Mouse (Mus musculus) kidney, postnatal 4 days (tissue): ENCODE measurements around the gene Papss1.
A peak's percentile ranks its signal among the peaks of the same experiment; 100 is the strongest.
"Not testable (repeated sequence)": the region's sequence is repeated elsewhere in the genome, so short reads cannot be mapped to it uniquely, and the experiment has no call there.

Experiments used
- DNase-seq, 2 experiments: peaks; one replicate each; pipeline ENCODE4 v3.0.0; 2021; ENCODE audit warnings: mixed read lengths in 2 of 2

Papss1 gene

DNA sequence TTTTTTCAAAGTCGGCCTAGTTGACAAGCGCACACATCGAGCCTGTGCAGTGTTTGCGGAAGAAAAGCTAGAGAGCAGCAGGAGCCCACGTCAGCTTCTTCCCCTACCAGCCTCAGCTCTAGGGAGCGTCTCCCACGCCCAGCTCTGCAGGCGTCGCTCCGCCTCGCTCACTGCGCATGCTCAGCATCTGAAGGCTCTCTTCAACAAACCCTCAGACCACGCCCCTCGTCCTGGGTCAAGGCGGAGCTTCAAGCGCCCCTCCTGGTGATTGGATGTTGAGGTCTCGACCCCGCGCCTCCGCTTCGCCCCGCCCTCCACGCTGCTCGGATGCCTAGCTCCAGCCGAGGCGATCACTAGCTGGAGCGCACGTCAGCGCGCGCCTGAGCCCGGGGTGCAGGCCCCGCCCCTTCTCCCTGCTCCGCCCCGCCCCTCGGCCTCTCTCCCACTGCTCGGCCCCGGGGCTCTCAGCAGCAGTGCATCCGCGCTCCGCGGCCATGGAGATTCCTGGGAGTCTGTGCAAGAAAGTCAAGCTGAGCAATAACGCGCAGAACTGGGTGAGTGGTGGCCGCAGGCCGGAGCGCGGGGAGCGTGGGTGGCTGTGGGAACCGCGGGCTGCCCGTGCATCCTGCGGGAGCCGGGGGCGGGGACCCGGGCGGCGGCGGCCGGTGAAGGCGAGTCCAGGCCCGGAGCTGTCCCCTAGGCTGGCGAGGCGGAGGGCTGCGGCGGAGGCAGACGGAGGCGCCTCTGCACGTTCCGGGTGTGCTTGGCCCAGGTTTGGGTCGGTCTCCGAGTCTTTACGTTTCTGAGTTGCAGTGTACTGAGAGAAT, at the start of gene Papss1:
TSS of gene Papss1 (plus strand) at position 339 of the 827 bp plus-strand sequence.
- DNase-seq = peak; percentile 100

DNA sequence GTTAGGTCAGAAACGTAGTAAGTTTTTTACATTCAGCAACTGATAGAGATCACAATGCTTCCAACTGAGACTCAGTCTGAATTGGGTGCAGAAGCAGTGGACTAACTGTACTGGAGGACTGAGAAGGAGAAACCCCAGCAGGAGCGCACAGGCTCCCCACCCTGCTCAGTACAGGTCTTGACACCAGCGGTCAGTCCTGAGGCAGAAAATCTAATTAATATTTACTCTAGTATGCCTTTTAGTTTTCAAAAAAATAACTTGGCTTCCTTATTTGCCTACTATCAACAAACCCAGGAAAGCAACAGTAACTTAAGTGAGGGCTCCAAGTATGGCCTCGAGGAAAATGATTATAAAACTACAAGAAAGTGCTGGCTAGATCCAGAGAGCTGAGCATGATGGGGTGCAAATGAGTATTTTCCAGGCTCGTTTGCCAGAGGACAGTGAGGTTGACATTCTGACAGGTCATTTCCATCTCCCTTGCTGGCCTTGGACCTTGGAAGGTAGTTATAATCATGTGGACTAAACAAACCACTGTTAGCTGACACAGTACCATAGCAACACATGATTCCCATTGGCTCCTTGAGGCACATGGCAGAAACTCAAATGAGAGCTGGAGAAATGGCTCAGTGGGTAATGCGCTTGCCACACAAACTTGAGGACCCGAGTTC, 48.1 kb upstream of the Papss1 start:
- DNase-seq = no peak

DNA sequence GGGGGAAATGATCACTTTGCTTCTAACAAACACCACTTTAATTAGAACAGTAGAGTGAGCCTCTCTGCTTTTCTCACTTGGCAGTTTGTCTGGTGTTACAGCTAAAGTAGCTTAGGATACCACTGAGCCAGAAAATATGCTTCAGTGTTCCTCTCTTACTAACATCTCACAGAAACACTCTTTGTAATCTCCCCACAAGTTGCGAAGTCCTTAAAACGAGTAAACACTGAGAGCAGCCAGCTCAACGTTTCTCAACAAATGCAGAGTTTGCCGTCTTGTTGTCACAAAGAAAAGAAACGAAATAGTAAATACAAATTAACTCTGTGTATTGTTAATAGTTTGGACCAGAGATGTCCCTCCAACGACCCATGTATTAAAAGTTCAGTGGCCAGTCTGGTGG, 46.8 kb upstream of the Papss1 start:
- DNase-seq = no peak

DNA sequence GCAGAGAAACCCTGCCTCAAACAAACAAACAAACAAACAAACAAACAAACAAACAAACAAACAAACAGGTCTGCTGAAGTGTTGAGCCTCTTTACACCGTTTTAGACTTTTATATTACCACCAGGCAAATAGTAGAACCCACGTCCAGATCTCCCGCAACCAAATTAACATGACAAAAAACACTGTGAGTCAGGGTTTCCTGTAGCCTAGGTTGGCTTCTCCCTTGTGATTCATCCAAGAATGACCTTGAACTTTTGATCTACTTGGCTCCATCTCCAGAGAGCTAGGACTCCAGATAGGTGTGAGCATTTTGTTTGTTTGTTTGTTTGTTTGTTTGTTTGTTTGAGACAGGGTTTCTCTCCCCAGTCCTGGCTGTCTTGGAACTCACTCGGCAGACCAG, 43.4 kb upstream of the Papss1 start:
- DNase-seq = no peak

DNA sequence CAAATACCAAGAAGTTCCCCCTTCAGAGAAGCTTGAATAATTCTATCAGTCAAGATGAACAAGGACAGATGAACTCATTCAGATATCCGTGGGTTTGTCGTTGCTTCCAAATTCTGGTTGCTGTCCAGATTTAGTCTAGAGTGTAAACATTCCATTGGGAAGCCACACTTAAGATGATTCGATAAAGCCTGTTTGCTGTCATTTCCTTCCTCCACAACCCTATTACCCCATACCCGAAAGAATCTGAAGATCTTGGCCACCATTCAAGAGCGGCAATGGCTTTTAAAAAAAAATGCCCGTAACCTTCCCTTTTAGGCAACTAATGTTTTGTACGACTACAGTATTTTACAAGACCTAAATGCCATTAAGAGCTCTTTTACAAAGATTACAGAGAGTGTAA, 42.3 kb upstream of the Papss1 start:
- no peak for DNase-seq

DNA sequence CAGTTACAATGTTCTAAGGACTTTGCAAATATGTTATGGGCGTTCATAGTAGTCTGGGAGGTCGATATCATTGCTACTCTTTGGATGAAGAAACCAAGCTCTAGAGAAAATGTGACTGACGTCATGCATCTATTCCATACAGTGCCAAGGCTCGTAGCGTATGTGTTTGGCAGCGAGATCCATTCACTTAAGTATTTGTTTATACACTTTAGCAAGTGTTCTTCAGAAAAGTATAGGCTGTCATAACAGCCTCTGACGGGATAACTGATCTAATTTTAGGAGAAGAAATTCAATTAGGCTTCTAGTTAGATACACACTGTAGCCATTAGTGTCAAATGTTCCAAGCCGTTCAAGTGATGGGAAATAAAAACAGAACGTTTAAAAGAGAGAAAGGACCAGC, 40.8 kb upstream of the Papss1 start:
- no peak for DNase-seq

DNA sequence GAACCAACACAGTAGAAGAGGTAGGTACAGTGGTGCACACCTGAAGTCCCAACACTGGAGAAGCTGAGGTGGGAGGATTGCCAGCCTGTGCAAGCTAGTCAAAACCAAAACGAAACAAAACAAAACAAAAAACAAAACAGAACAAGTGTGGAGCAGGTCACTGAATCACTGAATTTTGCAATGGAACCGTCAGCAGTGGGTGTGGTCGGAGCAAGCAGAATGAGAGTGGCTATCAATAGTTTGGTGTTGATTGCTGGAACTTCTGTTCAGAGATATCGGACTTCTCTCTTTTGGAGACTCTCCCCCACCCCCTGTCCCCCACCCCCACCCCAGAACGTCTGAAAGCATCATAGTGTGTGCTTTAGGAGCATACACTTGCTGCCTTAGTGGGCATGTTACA, 40.4 kb upstream of the Papss1 start:
- no peak for DNase-seq

DNA sequence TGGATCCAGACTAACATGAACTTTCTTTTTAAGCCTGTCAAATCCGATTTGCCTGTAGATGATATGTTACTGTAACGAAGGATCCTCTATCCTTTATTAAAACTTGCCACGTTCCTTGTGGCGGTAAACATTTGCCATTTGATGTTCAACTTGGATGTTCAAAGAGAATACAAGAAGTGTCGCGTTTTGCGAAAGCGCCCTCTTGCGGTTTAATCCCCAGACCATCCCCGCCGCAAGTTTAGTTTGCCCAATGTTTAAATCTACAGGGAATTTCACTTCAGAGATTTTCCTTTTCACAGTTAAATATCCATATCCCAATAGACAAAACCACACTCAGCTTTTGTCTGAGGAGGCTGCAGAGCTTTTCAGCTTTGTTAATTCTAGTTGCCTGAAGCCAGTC, 39.8 kb upstream of the Papss1 start:
- peak; percentile 78 to 79 for DNase-seq

DNA sequence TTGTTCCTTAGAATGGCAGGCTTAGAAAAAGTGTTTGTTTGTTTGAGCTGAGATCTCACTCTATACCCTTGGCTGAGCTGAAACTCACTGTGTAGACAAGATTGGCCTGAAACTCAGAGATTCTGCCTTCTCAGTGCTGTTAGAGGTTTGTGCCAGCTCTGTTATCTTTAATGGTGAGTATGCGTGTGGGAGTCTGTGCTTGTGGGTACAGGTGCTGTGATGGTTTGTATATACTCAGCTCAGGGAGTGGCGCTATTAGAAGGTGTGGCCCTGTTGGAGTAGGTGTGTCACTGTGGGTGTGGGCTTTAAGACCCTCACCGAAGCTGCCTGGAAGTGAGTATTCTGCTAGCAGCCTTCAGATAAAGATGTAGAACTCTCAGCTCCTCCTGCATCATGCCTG, 39.3 kb upstream of the Papss1 start:
- no peak for DNase-seq

DNA sequence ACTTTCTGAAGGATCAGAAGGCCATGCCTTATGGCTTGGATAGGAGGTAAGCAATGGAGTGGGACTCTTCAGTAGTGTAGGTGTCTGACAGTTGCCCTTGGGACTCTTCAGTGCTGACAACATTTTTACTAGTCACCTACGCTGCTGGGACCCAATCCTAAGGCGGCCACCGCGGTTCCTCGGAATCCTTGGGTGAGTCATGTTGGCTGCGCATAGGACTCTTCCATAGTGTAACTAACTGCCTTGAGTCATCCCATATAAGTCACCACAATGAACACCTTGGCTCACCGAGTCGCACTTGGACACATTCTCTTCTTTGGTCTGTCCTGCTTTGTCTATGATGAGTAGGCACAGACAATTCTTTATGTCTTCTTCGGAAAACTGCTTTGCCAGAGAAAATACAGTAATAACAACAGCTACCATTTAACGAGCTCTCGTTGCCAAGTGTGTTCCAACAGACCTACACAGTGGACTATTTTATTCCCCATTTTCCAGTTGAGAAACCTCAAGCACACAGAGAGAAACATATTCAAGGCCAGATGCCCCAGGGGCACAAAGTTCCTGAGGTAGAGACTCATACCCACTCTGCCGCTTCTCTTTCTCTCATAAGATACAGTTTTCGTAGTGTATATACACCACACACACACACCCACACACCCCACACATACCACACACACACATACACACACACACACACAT, 23.2 kb upstream of the Papss1 start:
- no peak for DNase-seq

DNA sequence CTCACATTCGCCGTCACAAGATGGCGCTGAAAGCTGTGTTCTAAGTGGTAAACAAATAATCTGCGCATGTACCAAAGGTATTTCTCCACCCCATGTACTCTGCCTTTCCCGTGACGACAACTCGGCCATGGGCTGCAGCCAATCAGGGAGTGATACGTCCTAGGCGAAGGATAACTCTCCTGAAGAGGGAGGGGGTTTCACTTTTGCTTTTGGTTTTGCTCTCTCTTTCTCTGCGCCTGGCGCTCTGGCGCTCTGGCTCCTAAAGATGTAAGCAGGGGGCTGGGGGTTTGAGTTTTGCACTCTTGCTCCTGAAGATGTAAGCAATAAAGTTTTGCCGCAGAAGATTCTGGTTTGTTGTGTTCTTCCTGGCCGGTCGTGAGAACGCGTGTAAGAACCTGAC, 17.0 kb upstream of the Papss1 start:
- DNase-seq = not testable (repeated sequence)

DNA sequence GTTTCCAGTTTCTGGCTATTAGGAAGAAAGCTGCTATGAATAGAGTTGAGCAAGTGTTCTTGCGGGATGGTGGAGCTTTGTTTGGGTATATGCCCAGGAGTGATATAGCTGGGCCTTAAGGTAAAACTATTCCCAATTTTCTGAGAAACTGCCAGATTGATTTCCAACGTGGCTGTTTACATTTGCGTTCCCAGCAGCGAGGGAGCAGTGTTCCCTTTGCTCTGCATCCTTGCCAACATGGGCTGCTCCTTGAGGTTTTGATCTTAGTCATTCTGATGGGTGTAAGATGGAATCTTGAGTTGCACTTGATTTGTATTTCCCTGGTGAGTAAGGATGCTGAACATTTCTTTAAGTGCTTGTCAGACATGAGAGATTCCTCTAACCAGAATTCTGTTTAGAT, 14.5 kb upstream of the Papss1 start:
- no peak for DNase-seq

DNA sequence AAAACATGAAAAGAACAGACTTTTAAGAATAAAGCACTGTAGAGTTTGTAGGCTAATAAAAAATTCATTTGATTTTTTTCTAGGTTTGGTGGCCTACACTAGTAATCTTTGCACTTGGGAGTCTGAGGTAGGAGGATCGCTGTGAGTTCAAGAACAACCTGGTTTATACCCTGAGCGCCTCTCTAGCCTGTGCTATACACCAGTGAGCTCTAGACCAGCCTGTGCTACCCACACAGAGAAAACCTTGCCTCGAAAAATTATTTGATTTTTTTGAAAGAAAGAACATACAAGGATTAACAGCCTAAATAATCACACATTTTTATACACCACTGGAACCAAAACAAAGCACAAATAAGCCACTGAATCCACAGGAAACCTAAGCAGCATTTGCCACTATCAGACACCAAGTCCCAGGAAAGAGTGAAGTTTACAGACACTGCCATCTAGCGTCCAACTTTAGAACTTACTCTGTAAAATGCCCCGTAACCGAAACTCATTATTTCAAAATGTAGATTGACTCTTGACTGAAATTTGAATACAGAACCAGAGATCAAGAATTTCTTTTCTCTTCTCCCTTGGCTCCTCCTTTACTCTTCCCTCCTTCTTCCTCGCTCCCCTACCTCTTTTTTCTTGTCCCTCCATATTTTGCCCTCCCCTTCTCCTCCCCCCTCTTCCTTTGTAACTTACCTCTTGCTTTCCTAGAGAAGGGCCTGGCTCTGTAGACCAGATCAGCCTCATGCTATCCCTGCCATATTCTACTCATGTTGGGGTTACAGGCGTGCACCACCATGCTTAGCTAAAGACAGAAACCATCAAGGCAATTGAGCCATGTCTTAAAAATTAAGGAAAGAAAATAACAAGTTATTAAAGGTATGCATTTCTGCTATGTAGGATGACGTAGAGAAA, 12.0 kb upstream of the Papss1 start:
- DNase-seq = peak in 1 of 2 experiments; percentile 22

DNA sequence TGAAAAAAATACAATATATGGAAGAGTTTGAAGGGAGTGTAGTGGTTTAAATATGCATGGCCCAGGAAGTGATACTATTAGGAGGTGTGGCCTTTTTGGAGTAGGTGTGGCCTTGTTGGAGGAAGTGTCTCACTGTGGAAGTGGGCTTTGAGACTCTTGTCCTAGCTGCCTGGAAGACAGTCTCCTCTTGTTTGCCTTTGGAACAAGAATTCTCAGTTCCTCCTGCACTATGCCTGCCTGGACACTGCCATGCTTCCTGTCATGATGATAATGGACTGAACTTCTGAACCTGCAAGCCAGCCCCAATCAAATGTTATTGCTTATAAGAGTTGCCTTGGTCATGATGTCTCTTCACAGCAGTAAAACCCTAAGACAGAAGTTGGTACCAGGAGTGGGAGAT, 8.8 kb upstream of the Papss1 start:
- no peak for DNase-seq

DNA sequence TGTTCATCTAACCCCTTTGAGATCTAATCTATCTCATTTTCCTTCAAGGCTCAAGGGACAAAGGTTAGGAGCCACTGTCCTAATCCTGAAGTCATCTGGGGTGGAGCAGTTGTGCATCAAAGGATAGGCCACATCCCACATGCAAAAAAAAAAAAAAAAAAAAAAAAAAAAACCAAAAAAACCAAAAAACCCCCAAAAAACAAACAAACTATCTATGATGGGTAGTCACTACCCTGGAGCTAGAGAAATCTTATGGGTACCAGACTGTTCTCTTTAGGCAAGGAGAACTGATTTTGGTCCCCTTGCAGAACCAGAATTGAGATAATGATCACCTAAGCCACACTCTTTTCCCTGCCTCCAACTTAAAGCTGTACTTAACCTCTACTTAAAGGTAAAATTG, 3.0 kb upstream of the Papss1 start:
- no peak for DNase-seq

DNA sequence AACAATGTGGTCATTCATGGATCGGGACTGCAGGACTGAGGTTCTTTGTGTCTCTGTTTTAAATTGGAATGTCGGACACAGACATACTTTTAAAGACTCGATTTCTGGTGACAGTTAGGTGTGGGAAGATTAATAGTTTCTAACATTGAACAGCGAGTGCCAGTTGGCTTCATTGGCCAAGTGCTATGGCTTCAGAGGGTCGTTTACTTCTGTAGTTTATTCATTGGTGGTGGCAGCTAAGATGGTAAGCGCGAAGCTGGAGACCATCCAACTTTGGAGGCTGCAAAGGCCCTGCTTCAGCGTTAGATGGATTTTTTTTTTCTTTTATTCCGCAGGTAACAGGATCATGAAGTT, 666 bp downstream of the Papss1 start:
- DNase-seq = peak; percentile 30 to 58

DNA sequence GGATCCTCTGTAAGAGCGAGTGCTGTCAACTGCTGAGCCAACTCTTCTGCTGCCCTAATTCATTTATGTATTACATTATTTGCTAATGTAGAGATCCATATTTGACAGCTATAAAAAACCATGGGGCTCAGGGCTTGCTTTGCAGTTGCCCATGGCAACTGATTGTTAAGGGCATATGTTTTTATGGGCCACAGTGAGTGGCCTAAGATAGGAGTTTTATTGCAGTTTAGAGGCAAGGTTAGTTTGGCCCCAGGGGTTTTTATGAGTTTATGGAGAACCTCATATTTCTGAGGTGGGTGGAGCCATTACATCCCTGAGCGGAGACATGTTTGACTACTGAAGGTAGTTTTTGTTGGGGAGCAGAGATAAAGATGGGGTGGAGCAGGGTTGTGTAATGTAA, 1.7 kb downstream of the Papss1 start:
- DNase-seq = no peak

DNA sequence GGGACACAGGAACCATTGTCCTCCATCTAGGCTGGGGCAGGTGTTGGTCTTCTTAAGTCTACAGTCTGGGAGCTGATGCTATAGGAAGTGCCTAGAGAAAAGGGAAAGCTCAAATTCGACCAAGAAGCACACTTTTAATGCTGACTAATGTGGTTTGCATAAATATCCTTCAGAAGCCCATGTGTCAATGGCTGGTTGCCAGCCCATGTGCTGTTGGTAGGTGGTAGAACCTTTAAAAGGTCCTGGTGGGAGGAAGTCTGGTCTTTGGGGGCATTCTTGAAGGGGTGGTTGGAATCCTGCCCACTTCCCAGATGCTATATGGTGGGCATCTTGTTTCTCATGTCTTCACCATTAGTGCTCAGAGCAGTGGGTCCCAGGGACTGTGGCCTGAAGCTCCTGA, 5.9 kb downstream of the Papss1 start:
- no peak for DNase-seq

DNA sequence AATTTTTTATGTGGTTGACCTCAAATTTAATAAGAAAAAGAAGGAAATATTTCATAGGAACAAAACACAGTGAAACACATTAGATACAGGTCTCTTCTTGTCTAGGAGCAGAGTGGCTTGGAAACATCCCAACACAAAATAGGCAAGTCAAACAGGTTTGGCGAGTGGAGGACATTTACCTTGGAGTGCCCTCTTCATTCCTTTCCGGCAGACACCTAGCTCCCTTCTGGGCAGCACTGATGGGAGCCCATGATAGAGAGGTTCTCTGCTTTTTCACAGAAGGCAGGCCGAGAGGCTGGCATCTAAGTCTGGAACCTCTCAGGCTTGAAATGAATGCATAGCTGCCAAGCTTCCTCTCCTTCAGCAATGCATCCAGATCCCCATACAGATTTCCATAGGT, 9.0 kb downstream of the Papss1 start:
- DNase-seq = no peak

DNA sequence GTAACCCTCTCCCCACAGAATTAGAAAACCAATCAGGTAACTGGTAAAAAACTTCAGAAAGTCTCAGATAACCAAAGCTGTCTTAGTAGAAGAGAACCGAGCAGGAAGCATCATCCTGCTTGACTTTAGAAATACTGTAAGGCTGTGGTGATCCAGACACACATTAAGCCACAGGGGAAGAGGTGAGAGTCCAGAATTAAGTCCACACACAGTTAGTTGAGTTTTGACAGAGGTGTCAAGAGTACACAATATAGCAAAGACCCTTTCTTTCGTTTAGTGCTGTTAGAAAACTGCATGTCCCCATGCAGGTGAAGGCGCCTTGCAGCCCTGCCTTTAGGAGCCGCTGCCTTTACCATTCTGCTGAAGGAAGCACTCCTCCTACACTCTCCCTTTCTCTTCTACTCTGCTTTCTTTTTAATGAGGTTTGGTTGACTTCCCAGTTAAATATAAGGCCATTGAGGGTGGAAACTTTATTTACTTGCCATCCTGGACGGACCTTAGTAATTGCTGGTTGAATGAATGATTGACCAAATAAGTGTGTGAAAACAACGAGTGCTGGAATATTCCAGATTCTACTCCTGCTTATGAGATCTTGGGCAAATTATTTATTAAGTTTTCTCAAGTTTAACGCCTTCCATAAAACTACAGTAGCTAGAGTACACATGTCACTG, 14.0 kb downstream of the Papss1 start:
- DNase-seq = no peak

DNA sequence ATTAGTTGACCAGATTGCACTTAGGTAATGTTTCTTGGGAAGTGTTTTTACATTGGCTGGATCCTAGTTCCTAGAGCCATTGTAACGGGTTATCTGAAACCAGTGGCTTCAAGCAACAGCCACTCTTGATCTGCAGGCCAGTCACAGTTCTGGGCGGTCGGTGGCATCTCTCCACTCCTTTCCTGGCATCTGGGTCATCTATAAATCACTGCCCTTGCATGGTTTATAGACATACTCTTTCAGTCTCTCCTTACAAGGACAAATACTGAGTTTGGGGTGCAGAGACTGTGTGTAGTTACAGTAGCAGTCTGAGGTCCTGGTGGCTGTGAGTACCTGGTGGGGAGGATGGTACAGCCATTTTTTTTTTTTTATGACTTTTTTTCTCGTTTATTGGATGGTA, 15.5 kb downstream of the Papss1 start:
- DNase-seq = no peak

DNA sequence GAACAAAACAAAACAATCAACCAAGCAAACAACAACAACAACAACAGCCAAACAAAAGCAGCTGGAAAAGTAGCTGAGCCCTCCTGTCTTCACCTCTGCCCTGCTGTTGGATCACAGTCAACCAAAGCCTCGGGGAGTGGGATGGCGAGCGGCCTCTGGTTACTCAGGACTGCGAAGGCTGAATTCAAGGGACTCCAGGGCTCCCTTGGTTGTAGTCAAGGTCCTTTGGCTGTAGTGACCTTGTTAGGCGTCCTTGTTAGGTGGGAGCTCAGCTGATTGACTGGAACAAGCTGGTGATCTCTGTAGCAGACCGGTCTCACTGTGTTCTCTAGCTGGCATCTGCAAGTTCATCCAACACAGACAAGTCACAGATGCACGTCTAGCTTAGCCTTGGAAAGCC, 16.5 kb downstream of the Papss1 start:
- no peak for DNase-seq
